Mouse (Mus musculus) MEL (cell line): ENCODE results near the gene Galnt10. TPM values are rescaled to one million over a fixed set of nuclear protein-coding genes. Genes with fewer than 3 reads are reported as not detected.

Source experiments
- DNase-seq: peaks from one replicate; pipeline ENCODE4 v3.0.0; 2011; ENCODE audit warnings: low read depth, low spot score
- H3K27ac ChIP-seq: 2 replicates; pipeline ENCODE4 v1.5.1; 2012; ENCODE audit warnings: low read depth, mild to moderate bottlenecking, control low read depth, low read length, moderate library complexity; ENCODE audit not compliant: control insufficient read depth
- H3K27me3 ChIP-seq, 2 experiments: fragments of 150-350 bp in 1 of 2; sonication (generic) in 1 of 2; 2 replicates each; pipeline ENCODE4 v1.6.1; 2012; ENCODE audit warnings: low read length in 2 of 2, mild to moderate bottlenecking in 2 of 2, improper control_type of control experiment in 1 of 2, moderate library complexity in 1 of 2; ENCODE audit not compliant: insufficient read depth in 2 of 2, control insufficient read depth in 1 of 2
- H3K36me3 ChIP-seq, 2 experiments: 2 replicates each; pipeline ENCODE4 v1.6.1; 2012 to 2014; ENCODE audit warnings: low read length in 2 of 2, improper control_type of control experiment in 1 of 2, inconsistent platforms in 1 of 2, mild to moderate bottlenecking in 1 of 2; ENCODE audit not compliant: insufficient read depth in 2 of 2, control insufficient read depth in 1 of 2
- H3K4me1 ChIP-seq, 2 experiments: fragments of 150-350 bp in 1 of 2; sonication (generic) in 1 of 2; 2 replicates each; pipeline ENCODE4 v1.6.1; 2012; ENCODE audit warnings: low read length in 2 of 2, improper control_type of control experiment in 1 of 2, mild to moderate bottlenecking in 1 of 2; ENCODE audit not compliant: insufficient read depth in 2 of 2, control insufficient read depth in 1 of 2
- H3K4me3 ChIP-seq, 2 experiments: fragments of 150-350 bp in 1 of 2; sonication (generic) in 1 of 2; 2 replicates each; pipeline ENCODE4 v1.5.1; 2012; ENCODE audit warnings: low read depth in 2 of 2, low read length in 2 of 2, mild to moderate bottlenecking in 2 of 2, moderate library complexity in 2 of 2, control low read depth in 1 of 2, improper control_type of control experiment in 1 of 2; ENCODE audit not compliant: control insufficient read depth in 1 of 2, insufficient read depth in 1 of 2
- H3K79me2 ChIP-seq: 2 replicates; pipeline ENCODE4 v1.6.1; 2012; ENCODE audit warnings: mild to moderate bottlenecking, low read length, moderate library complexity; ENCODE audit not compliant: control insufficient read depth, poor library complexity, insufficient read depth
- H3K9ac ChIP-seq: 2 replicates; pipeline ENCODE4 v1.6.1; 2012; ENCODE audit warnings: low read depth, mild to moderate bottlenecking, control low read depth, low read length, moderate library complexity; ENCODE audit not compliant: control insufficient read depth, poor library complexity, severe bottlenecking
- H3K9me3 ChIP-seq: fragments of 150-350 bp; sonication (generic); replicated peaks from 2 replicates; pipeline ENCODE4 v1.6.1; 2012; ENCODE audit warnings: mild to moderate bottlenecking, low read length, improper control_type of control experiment, moderate library complexity; ENCODE audit not compliant: insufficient read depth
- BHLHE40 ChIP-seq: IDR thresholded peaks from 2 replicates; pipeline ENCODE4 v1.6.1; 2012; ENCODE audit warnings: low read depth, mild to moderate bottlenecking, inconsistent platforms, low read length, improper control_type of control experiment, borderline replicate concordance
- CHD1 ChIP-seq: IDR thresholded peaks from 2 replicates; pipeline ENCODE4 v1.6.1; 2012; ENCODE audit warnings: low read depth, mild to moderate bottlenecking, inconsistent platforms, low read length, improper control_type of control experiment
- CTCF ChIP-seq, 3 experiments: IDR thresholded peaks in 2 of 3; conservative IDR thresholded peaks in 1 of 3; 2 replicates each; pipeline ENCODE4 v1.5.1; 2011 to 2012; ENCODE audit warnings: low read length in 3 of 3, low read depth in 2 of 3, mild to moderate bottlenecking in 2 of 3, improper control_type of control experiment in 1 of 3, inconsistent platforms in 1 of 3, mixed read lengths in 1 of 3, moderate library complexity in 1 of 3; ENCODE audit not compliant: control insufficient read depth in 1 of 3, insufficient read depth in 1 of 3, poor library complexity in 1 of 3, severe bottlenecking in 1 of 3
- E2F4 ChIP-seq: IDR thresholded peaks from 2 replicates; pipeline ENCODE4 v1.6.1; 2011; ENCODE audit warnings: low read depth, low read length, improper control_type of control experiment, borderline replicate concordance
- ELF1 ChIP-seq: IDR thresholded peaks from 2 replicates; pipeline ENCODE4 v1.6.1; 2014; ENCODE audit warnings: low read depth, mild to moderate bottlenecking, inconsistent platforms, low read length, improper control_type of control experiment, moderate library complexity
- EP300 ChIP-seq, 2 experiments: IDR thresholded peaks; 2 replicates each; pipeline ENCODE4 v1.6.1; 2011; ENCODE audit warnings: improper control_type of control experiment in 2 of 2, low read length in 2 of 2, low read depth in 1 of 2, mild to moderate bottlenecking in 1 of 2
- ETS1 ChIP-seq: IDR thresholded peaks from 2 replicates; pipeline ENCODE4 v1.6.1; 2012; ENCODE audit warnings: low read depth, mild to moderate bottlenecking, inconsistent platforms, low read length, improper control_type of control experiment, moderate library complexity
- GATA1 ChIP-seq: IDR thresholded peaks from 2 replicates; pipeline ENCODE4 v1.6.1; 2011; ENCODE audit warnings: low read depth, low read length, improper control_type of control experiment
- HCFC1 ChIP-seq: IDR thresholded peaks from 2 replicates; pipeline ENCODE4 v1.6.1; 2012; ENCODE audit warnings: low read depth, mild to moderate bottlenecking, inconsistent platforms, low read length, improper control_type of control experiment, moderate library complexity
- MAFK ChIP-seq: IDR thresholded peaks from 2 replicates; pipeline ENCODE4 v1.6.1; 2011; ENCODE audit warnings: low read depth, mild to moderate bottlenecking, low read length, improper control_type of control experiment, borderline replicate concordance
- MAZ ChIP-seq: IDR thresholded peaks from 2 replicates; pipeline ENCODE4 v1.6.1; 2012; ENCODE audit warnings: low read depth, mild to moderate bottlenecking, inconsistent platforms, low read length, improper control_type of control experiment
- MYB ChIP-seq: IDR thresholded peaks from 2 replicates; pipeline ENCODE4 v1.6.1; 2011; ENCODE audit warnings: mild to moderate bottlenecking, low read depth, low read length, improper control_type of control experiment
- MYC ChIP-seq: IDR thresholded peaks from 2 replicates; pipeline ENCODE4 v1.6.1; 2011; ENCODE audit warnings: low read depth, mild to moderate bottlenecking, low read length, improper control_type of control experiment, moderate library complexity
- NRF1 ChIP-seq: IDR thresholded peaks from 2 replicates; pipeline ENCODE4 v1.6.1; 2014; ENCODE audit warnings: low read depth, mild to moderate bottlenecking, inconsistent platforms, low read length, improper control_type of control experiment, moderate library complexity; ENCODE audit not compliant: poor library complexity, insufficient read depth, severe bottlenecking
- POLR2A ChIP-seq, 2 experiments: IDR thresholded peaks; 2 replicates each; pipeline ENCODE4 v1.6.1; 2011 to 2012; ENCODE audit warnings: low read length in 2 of 2, mild to moderate bottlenecking in 2 of 2, control low read depth in 1 of 2, improper control_type of control experiment in 1 of 2, low read depth in 1 of 2, moderate library complexity in 1 of 2; ENCODE audit not compliant: control insufficient read depth in 1 of 2, insufficient read depth in 1 of 2, poor library complexity in 1 of 2
- POLR2AphosphoS2 ChIP-seq: IDR thresholded peaks from 2 replicates; pipeline ENCODE4 v1.6.1; 2011; ENCODE audit warnings: low read length, improper control_type of control experiment
- RCOR1 ChIP-seq: IDR thresholded peaks from 2 replicates; pipeline ENCODE4 v1.6.1; 2012; ENCODE audit warnings: low read depth, mild to moderate bottlenecking, inconsistent platforms, low read length, improper control_type of control experiment
- SIN3A ChIP-seq: IDR thresholded peaks from 2 replicates; pipeline ENCODE4 v1.6.1; 2012; ENCODE audit warnings: low read length, improper control_type of control experiment, inconsistent platforms
- SMC3 ChIP-seq: IDR thresholded peaks from 2 replicates; pipeline ENCODE4 v1.6.1; 2011; ENCODE audit warnings: low read depth, low read length, improper control_type of control experiment
- TAL1 ChIP-seq: IDR thresholded peaks from 2 replicates; pipeline ENCODE4 v1.6.1; 2012; ENCODE audit warnings: mild to moderate bottlenecking, inconsistent platforms, low read length, moderate library complexity, mixed read lengths
- TCF12 ChIP-seq: IDR thresholded peaks from 2 replicates; pipeline ENCODE4 v1.6.1; 2014; ENCODE audit warnings: low read depth, mild to moderate bottlenecking, inconsistent platforms, low read length, improper control_type of control experiment, moderate library complexity
- USF1 ChIP-seq: IDR thresholded peaks from 2 replicates; pipeline ENCODE4 v1.6.1; 2014; ENCODE audit warnings: low read depth, mild to moderate bottlenecking, inconsistent platforms, low read length, improper control_type of control experiment, moderate library complexity
- USF2 ChIP-seq, 2 experiments: IDR thresholded peaks; 2 replicates each; pipeline ENCODE4 v1.6.1; 2011 to 2012; ENCODE audit warnings: improper control_type of control experiment in 2 of 2, low read length in 2 of 2, borderline replicate concordance in 1 of 2, inconsistent platforms in 1 of 2, low read depth in 1 of 2, mild to moderate bottlenecking in 1 of 2; ENCODE audit not compliant: insufficient read depth in 1 of 2
- ZC3H11A ChIP-seq: IDR thresholded peaks from 2 replicates; pipeline ENCODE4 v1.6.1; 2012; ENCODE audit warnings: low read depth, mild to moderate bottlenecking, inconsistent platforms, low read length, improper control_type of control experiment
- ZKSCAN1 ChIP-seq: IDR thresholded peaks from 2 replicates; pipeline ENCODE4 v1.6.1; 2012; ENCODE audit warnings: low read depth, mild to moderate bottlenecking, inconsistent platforms, low read length, improper control_type of control experiment, moderate library complexity
- ZMIZ1 ChIP-seq: IDR thresholded peaks from 2 replicates; pipeline ENCODE4 v1.6.1; 2012; ENCODE audit warnings: low read depth, mild to moderate bottlenecking, inconsistent platforms, low read length, improper control_type of control experiment, moderate library complexity
- polyA plus RNA-seq, 2 experiments: library from polyadenylated mRNA; stranded (reverse) in 1 of 2; unstranded in 1 of 2; fragments of >175 nt in 1 of 2; fragments of >200 nt in 1 of 2; gene quantifications; 2 replicates each; pipeline versions ENCODE4 v1.2.1 to v1.2.4; 2012; ENCODE audit warnings: low replicate concordance in 2 of 2, low read depth in 1 of 2; ENCODE audit not compliant: insufficient read length in 2 of 2, insufficient read depth in 1 of 2, missing spikeins in 1 of 2
- total RNA-seq: library from RNA; depleted of rRNA; stranded (reverse); fragments of 300-350 nt; gene quantifications from 2 replicates; pipeline ENCODE4 v1.2.3, GENCODE M21; 2012

The Galnt10 gene
- total and polyA plus RNA-seq, 3 experiments, result 26.7 to 27.4 TPM; not detected in 1

GRCm38 (mm10) chr11:57691939-57692338 is 46.7 kb downstream of the Galnt10 start:
- H3K27me3 ChIP-seq, result no peaks in the 10 kb centered on the region

DNA sequence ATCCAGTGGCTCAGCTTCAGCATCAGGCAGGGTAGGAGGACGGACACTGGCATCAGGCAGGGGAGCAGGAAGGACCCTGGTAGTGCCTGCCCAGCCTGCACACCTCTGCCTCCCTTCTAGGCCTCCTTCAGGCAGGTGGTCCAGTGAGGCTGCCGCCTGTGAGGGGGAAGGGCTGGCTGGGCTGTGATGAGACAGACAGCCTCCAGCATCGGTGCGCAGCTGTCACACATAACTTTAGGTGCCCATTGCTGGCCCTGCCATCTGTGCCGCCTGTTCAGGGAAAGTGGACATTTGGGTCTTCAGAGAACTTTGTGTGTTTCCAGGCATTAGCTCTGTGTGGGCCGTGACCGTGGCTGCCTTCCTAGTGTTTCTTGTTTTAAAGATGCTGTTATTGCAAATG is 47.5 kb downstream of the Galnt10 start:
- TF ChIP-seq MAFK (no peak), BHLHE40 (no peak), GATA1 (no peak), ETS1 (no peak), E2F4 (no peak), ZC3H11A (no peak), POLR2A (IDR thresholded peaks at IDR 0.05; ENCODE audit: control insufficient read depth in 1 of 2, insufficient read depth in 1 of 2, low read depth in 1 of 2, low read length in 2 of 2, poor library complexity in 1 of 2) (no peak), RCOR1 (no peak), CHD1 (no peak), SMC3 (no peak), NRF1 (no peak), TAL1 (no peak)
- Histone ChIP-seq H3K36me3 (peaks cover 0 to under 1% of the 10 kb centered on the region in 2 experiments; a peak in 1 of 4 replicates), H3K79me2 (no peaks in the 10 kb centered on the region), H3K4me1 (peaks cover 0 to 6% of the 10 kb centered on the region in 2 experiments; a peak in 3 of 4 replicates), H3K27me3 (no peaks in the 10 kb centered on the region), H3K27ac (no peak overlapping the region), H3K4me3 (no peak overlapping the region), H3K9ac (no peak overlapping the region), H3K9me3 (no peaks in the 10 kb centered on the region)
- DNase-seq, result no peak

More at GRCm38 (mm10) chr11:57691939-57692338, 46.7 kb downstream of the Galnt10 start:
- H3K4me3 ChIP-seq, result no peak overlapping the region
- no peak overlapping the region for H3K27ac ChIP-seq
- no peaks in the 10 kb centered on the region for H3K79me2 ChIP-seq
- no peak overlapping the region for H3K9ac ChIP-seq
- peaks cover 0 to 14% of the 10 kb centered on the region in 2 experiments for H3K4me1 ChIP-seq
- peaks cover 0 to 5% of the 10 kb centered on the region in 2 experiments; a peak in 2 of 4 replicates for H3K36me3 ChIP-seq
- TF ChIP-seq USF1, result no peak
- TF ChIP-seq USF2 (IDR thresholded peaks at IDR 0.05; ENCODE audit: borderline replicate concordance in 1 of 2, insufficient read depth in 1 of 2, low read depth in 1 of 2, low read length in 2 of 2), result no peak
- no peak for TF ChIP-seq BHLHE40
- no peak for TF ChIP-seq ZC3H11A
- no peak for TF ChIP-seq POLR2AphosphoS2
- no peak for TF ChIP-seq TCF12
- TF ChIP-seq SIN3A, result no peak
- no peak for TF ChIP-seq ZKSCAN1
- TF ChIP-seq HCFC1, result no peak
- no peak for TF ChIP-seq MYB
- no peak for TF ChIP-seq CHD1
- no peak for TF ChIP-seq E2F4
- TF ChIP-seq ZMIZ1, result no peak
- TF ChIP-seq TAL1, result no peak
- no peak for TF ChIP-seq MYC
- no peak for TF ChIP-seq ELF1
- no peak for TF ChIP-seq CTCF (IDR thresholded peaks at IDR 0.05 in 2 of 3, conservative IDR thresholded peaks at IDR 0.05 in 1 of 3; ENCODE audit: control insufficient read depth in 1 of 3, insufficient read depth in 1 of 3, low read depth in 2 of 3, low read length in 3 of 3, poor library complexity in 1 of 3, severe bottlenecking in 1 of 3)
- no peak for TF ChIP-seq MAZ
- TF ChIP-seq EP300 (IDR thresholded peaks at IDR 0.05; ENCODE audit: low read depth in 1 of 2, low read length in 2 of 2), result no peak
- no peak for DNase-seq
- H3K9me3 ChIP-seq, result no peaks in the 10 kb centered on the region
